Mouse (Mus musculus): ENCODE results near the gene Rbfox3. TPM values are rescaled to one million over a fixed set of nuclear protein-coding genes. Genes with fewer than 3 reads are reported as not detected.

Rbfox3 gene
- polyA plus RNA-seq, 1 experiment from 2014 or later = 0.82 TPM

DNA sequence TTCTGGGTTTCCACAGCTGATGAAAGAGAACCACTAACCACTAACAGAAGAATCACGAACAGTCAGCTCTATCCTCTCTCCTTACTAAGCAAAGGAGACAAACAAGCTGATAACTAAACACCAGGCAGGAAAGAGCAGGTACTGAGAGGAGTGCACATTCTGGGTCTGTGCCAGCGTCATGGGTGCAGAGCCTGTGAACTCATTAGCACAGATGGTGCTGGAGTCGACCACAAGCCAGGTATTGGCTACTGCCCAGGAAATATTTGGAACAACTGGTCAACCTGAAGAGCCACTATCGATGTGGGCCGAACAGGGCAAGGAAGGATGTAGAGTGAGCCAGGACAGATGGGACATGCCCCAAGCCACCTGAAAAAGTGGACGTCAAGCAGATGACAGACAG, 50.2 kb downstream of the Rbfox3 start:
- no peaks in the 10 kb centered on the region for H3K27me3 ChIP-seq (ENCODE audit: insufficient read depth, low read length)
- no peaks in the 10 kb centered on the region for H3K4me1 ChIP-seq (replicated peaks; ENCODE audit: insufficient read depth, low read length)
- 89% methylated on average over 6 of the region's 6 CpGs for WGBS
- ATAC-seq (replicated peaks; ENCODE audit: low FRiP score, low read depth) (no peak), DNase-seq (ENCODE audit: low spot score) (no peak)
- no peaks in the 10 kb centered on the region for H3K9me3 ChIP-seq (replicated peaks; ENCODE audit: low read length)
- no peak overlapping the region for H3K4me2 ChIP-seq (ENCODE audit: low read length)
- no peak for TF ChIP-seq CTCF (IDR thresholded peaks at IDR 0.05; ENCODE audit: low read depth)
- H3K9ac ChIP-seq (ENCODE audit: low read depth, low read length) = no peak overlapping the region
- no peaks in the 10 kb centered on the region for H3K36me3 ChIP-seq (ENCODE audit: insufficient read depth, low read length)
- no peak overlapping the region for H3K4me3 ChIP-seq (replicated peaks; ENCODE audit: low read depth, low read length)
- no peak overlapping the region for H3K27ac ChIP-seq

DNA sequence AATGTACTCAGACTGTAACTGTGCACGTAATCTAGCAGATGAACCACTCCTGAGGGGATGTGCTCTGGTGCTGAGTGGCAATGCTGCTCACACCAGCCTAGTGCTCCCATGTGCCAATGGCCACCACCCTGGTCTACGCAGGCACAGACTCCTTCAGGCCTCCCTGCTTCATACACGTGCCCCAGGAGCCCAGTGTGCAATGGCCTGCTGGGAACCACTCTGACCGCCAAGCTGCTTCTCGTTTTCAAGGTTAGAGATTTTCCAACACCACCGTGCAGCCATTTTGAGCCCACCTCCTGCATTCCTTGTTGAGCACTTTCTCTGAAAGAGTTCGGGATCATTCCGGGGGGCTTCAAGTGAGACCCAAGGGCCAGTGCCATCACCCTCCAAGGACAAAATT, 50.6 kb downstream of the Rbfox3 start:
- H3K36me3 ChIP-seq (ENCODE audit: insufficient read depth, low read length) = no peaks in the 10 kb centered on the region
- 90% methylated on average over 8 of the region's 8 CpGs for WGBS
- H3K27ac ChIP-seq = no peak overlapping the region
- H3K4me2 ChIP-seq (ENCODE audit: low read length) = no peak overlapping the region
- no peak overlapping the region for H3K4me3 ChIP-seq (replicated peaks; ENCODE audit: low read depth, low read length)
- no peaks in the 10 kb centered on the region for H3K4me1 ChIP-seq (replicated peaks; ENCODE audit: insufficient read depth, low read length)
- H3K9me3 ChIP-seq (replicated peaks; ENCODE audit: low read length) = no peaks in the 10 kb centered on the region
- no peaks in the 10 kb centered on the region for H3K27me3 ChIP-seq (ENCODE audit: insufficient read depth, low read length)
- H3K9ac ChIP-seq (ENCODE audit: low read depth, low read length) = no peak overlapping the region
- DNase-seq (ENCODE audit: low spot score) = no peak
- no peak for TF ChIP-seq CTCF (IDR thresholded peaks at IDR 0.05; ENCODE audit: low read depth)
- ATAC-seq (replicated peaks; ENCODE audit: low FRiP score, low read depth) = no peak

DNA sequence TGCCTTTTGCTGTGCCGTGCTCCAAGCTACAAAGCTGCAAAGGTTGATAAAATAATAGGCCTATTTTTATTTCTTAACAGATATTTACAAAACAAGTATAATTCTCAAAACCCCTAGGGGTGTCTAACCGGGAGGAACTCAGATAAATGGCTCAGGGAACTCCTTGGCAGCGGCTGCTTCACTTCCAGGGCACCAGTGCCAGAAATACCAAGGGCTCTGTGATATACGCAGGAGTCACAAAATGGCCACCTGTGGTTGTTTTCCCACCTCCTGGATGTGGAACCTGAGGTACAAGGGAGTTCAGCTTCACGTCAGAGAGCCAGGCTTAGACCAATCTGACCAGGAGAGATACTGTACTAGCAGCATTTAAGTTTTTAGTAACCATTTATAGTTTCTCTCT, 51.6 kb downstream of the Rbfox3 start:
- 70% methylated on average over 5 of the region's 5 CpGs for WGBS
- H3K27me3 ChIP-seq (ENCODE audit: insufficient read depth, low read length) = no peaks in the 10 kb centered on the region
- DNase-seq (ENCODE audit: low spot score) (no peak), ATAC-seq (replicated peaks; ENCODE audit: low FRiP score, low read depth) (no peak)
- H3K9ac ChIP-seq (ENCODE audit: low read depth, low read length) = no peak overlapping the region
- H3K4me2 ChIP-seq (ENCODE audit: low read length) = no peak overlapping the region
- H3K27ac ChIP-seq = no peak overlapping the region
- TF ChIP-seq CTCF (IDR thresholded peaks at IDR 0.05; ENCODE audit: low read depth) = no peak
- no peaks in the 10 kb centered on the region for H3K4me1 ChIP-seq (replicated peaks; ENCODE audit: insufficient read depth, low read length)
- no peak overlapping the region for H3K4me3 ChIP-seq (replicated peaks; ENCODE audit: low read depth, low read length)
- H3K9me3 ChIP-seq (replicated peaks; ENCODE audit: low read length) = no peaks in the 10 kb centered on the region
- no peaks in the 10 kb centered on the region for H3K36me3 ChIP-seq (ENCODE audit: insufficient read depth, low read length)

DNA sequence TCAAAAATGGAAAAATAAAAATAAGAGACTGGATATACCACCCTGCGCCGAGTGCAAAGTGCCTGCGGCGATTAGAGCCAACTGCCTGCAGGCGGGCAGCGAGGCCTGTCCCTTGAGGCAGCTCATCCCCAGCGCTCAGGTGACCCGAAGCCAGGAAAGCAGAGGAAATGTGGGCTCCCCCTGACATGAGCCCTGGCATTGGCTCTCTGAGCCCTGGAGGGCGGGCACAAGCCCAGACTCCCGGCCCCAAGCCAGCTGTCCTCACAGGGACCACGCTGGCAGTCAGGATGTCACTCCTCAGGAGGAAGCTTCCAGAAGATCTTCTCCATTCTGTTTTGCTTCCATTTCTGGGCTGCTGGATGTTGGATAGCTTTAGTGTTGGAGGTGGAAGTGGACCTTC, 53.1 kb downstream of the Rbfox3 start:
- Histone ChIP-seq H3K9ac (ENCODE audit: low read depth, low read length) (no peak overlapping the region), H3K27ac (no peak overlapping the region), H3K27me3 (ENCODE audit: insufficient read depth, low read length) (no peaks in the 10 kb centered on the region), H3K4me2 (ENCODE audit: low read length) (no peak overlapping the region), H3K36me3 (ENCODE audit: insufficient read depth, low read length) (no peaks in the 10 kb centered on the region), H3K4me1 (replicated peaks; ENCODE audit: insufficient read depth, low read length) (no peaks in the 10 kb centered on the region), H3K4me3 (replicated peaks; ENCODE audit: low read depth, low read length) (no peak overlapping the region), H3K9me3 (replicated peaks; ENCODE audit: low read length) (no peaks in the 10 kb centered on the region)
- TF ChIP-seq CTCF (IDR thresholded peaks at IDR 0.05; ENCODE audit: low read depth) = no peak
- WGBS = 72% methylated on average over 10 of the region's 11 CpGs
- ATAC-seq (replicated peaks; ENCODE audit: low FRiP score, low read depth) = no peak
- DNase-seq (ENCODE audit: low spot score) = no peak

DNA sequence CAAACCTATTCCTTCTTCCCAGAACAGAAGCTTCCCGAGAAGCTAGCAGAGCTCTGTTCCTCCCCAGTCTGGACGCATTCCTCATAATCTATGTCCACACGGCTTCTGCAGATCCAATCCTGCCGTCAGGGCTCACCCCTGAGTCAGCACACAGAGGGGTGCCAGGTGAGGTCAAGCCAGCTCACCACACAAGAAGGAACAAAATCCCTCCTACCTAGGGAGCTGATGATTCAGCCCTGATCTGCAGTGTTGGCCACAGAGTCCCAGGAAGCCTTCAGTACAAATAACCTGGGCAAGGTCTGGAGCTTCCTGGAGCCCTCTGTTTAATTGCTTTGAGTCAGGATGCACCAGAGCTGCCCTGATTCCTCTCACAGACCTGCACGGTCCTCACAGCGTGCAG, 60.0 kb downstream of the Rbfox3 start:
- Histone ChIP-seq H3K4me1 (replicated peaks; ENCODE audit: insufficient read depth, low read length) (no peaks in the 10 kb centered on the region), H3K9ac (ENCODE audit: low read depth, low read length) (no peak overlapping the region), H3K27me3 (ENCODE audit: insufficient read depth, low read length) (no peaks in the 10 kb centered on the region), H3K9me3 (replicated peaks; ENCODE audit: low read length) (no peaks in the 10 kb centered on the region), H3K4me2 (ENCODE audit: low read length) (no peak overlapping the region), H3K4me3 (replicated peaks; ENCODE audit: low read depth, low read length) (no peak overlapping the region), H3K27ac (no peak overlapping the region), H3K36me3 (ENCODE audit: insufficient read depth, low read length) (no peaks in the 10 kb centered on the region)
- TF ChIP-seq CTCF (IDR thresholded peaks at IDR 0.05; ENCODE audit: low read depth) = no peak
- DNase-seq (ENCODE audit: low spot score) (no peak), ATAC-seq (replicated peaks; ENCODE audit: low FRiP score, low read depth) (no peak)
- 65% methylated on average over 6 of the region's 6 CpGs for WGBS

DNA sequence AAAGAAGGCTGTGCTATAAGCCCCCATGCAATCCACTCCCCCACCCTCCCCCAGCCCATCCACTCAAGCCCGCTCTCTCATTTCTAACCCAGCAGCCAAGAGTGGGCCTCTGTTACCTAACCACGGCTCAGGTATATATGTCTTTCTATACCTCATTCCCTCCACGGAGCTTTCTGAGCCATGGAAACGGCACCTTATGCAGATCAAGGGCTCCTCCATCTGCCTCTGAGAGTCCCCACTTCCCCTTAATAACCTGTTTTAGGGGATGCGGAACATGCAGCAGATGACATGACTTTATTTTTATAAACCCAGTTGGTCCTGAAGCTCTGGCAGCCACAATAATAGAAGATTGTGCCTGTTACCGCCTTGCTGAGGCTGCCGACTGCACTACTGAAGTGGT, 63.4 kb downstream of the Rbfox3 start:
- WGBS = 83% methylated on average over 7 of the region's 7 CpGs
- no peak overlapping the region for H3K27ac ChIP-seq
- no peak for TF ChIP-seq CTCF (IDR thresholded peaks at IDR 0.05; ENCODE audit: low read depth)
- ATAC-seq (replicated peaks; ENCODE audit: low FRiP score, low read depth) (no peak), DNase-seq (ENCODE audit: low spot score) (no peak)
- no peaks in the 10 kb centered on the region for H3K36me3 ChIP-seq (ENCODE audit: insufficient read depth, low read length)
- H3K4me3 ChIP-seq (replicated peaks; ENCODE audit: low read depth, low read length) = no peak overlapping the region
- no peaks in the 10 kb centered on the region for H3K4me1 ChIP-seq (replicated peaks; ENCODE audit: insufficient read depth, low read length)
- H3K9me3 ChIP-seq (replicated peaks; ENCODE audit: low read length) = no peaks in the 10 kb centered on the region
- H3K4me2 ChIP-seq (ENCODE audit: low read length) = no peak overlapping the region
- no peak overlapping the region for H3K9ac ChIP-seq (ENCODE audit: low read depth, low read length)
- H3K27me3 ChIP-seq (ENCODE audit: insufficient read depth, low read length) = no peaks in the 10 kb centered on the region

DNA sequence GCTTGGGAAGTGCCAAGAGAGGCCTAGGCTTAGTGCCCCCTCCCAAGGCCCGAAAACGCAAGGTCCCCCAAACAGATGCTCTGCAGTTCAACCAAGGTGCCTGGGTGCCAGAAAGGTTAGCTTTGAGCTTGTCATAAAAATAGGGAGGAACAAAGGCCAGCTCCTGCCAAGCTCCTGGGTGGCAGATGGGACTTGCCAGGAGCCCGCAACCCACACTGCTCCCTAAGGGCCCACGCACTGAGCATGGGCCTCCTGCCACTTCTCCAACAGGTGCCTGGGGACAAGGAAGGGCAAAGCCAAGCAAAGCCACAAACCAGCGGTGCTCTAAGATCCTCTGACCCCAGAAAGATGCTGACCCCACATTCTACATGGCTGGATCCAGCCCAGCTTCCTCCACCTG, 70.4 kb downstream of the Rbfox3 start:
- 85% methylated on average over 5 of the region's 5 CpGs for WGBS
- Histone ChIP-seq H3K9ac (ENCODE audit: low read depth, low read length) (no peak overlapping the region), H3K9me3 (replicated peaks; ENCODE audit: low read length) (no peaks in the 10 kb centered on the region), H3K36me3 (ENCODE audit: insufficient read depth, low read length) (no peaks in the 10 kb centered on the region), H3K27me3 (ENCODE audit: insufficient read depth, low read length) (no peaks in the 10 kb centered on the region), H3K4me3 (replicated peaks; ENCODE audit: low read depth, low read length) (no peak overlapping the region), H3K4me2 (ENCODE audit: low read length) (no peak overlapping the region), H3K27ac (no peak overlapping the region), H3K4me1 (replicated peaks; ENCODE audit: insufficient read depth, low read length) (no peaks in the 10 kb centered on the region)
- no peak for TF ChIP-seq CTCF (IDR thresholded peaks at IDR 0.05; ENCODE audit: low read depth)
- ATAC-seq (replicated peaks; ENCODE audit: low FRiP score, low read depth) = no peak
- DNase-seq (ENCODE audit: low spot score) = no peak

All from kidney, postnatal 0 days (tissue).